Mouse (Mus musculus) liver, postnatal 0 days (tissue): ENCODE measurements around the gene Tmem178.

Experiments used
- CTCF ChIP-seq: sonication (generic); IDR thresholded peaks from 2 replicates; pipeline ENCODE4 v1.5.1; 2016; ENCODE audit warnings: antibody characterized with exemption, low read depth
- EP300 ChIP-seq: IDR thresholded peaks from 2 replicates; pipeline ENCODE4 v1.6.1; 2016; ENCODE audit warnings: antibody characterized with exemption, low read depth, mild to moderate bottlenecking

DNA sequence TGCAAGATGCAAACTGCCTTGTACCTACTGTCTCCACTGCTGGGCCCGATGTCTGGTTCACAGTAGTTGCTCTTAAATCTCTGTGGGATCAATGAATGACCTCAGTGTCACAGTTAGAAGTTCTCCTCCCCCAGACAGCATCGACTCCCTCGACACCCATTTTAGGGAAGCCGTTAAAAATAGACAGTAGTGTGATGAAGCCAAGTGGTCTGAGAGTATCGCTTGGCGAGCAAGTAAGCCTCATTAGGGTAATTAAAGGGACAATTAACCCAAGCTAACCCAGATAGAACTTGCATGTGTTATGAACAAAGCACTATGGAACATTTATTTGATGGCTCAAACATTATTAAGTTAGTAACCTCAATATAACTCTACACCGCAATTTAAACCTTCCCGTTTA lies 60.9 kb downstream of the Tmem178 start:
- TF ChIP-seq CTCF: no peak
- TF ChIP-seq EP300: no peak
